Mouse (Mus musculus) thymus, adult 2 months (tissue): ENCODE results near the gene Chdh.

Source experiments
- CTCF ChIP-seq: fragments of 200-500 bp; IDR thresholded peaks from 2 replicates; pipeline ENCODE4 v1.5.1; 2012; ENCODE audit warnings: mild to moderate bottlenecking, control low read depth, low read length, moderate library complexity, borderline replicate concordance; ENCODE audit not compliant: control insufficient read depth, poor library complexity, insufficient read depth; ENCODE audit errors: extremely low read depth
- POLR2A ChIP-seq: fragments of 200-500 bp; IDR thresholded peaks from 2 replicates; pipeline ENCODE4 v1.6.1; 2012; ENCODE audit warnings: mild to moderate bottlenecking, low read length, control low read depth, moderate library complexity; ENCODE audit not compliant: control insufficient read depth, poor library complexity, insufficient read depth; ENCODE audit errors: extremely low read depth

DNA sequence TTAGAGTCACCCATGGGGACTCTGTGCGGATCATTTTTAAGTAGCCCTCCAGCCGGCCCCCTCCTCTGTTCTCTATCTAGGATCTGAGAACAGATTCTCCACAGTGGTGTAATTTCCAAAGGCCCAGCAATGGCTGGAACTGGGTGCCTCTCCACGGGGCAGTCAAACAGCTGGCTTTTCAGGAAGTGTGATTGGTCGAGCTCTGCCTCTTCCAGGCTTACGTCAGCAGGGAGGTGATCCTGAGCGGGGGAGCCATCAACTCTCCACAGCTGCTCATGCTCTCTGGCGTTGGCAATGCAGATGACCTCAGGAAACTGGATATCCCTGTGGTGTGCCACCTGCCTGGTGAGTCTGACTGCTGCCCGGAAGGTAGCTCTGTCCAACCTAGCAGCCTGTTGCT lies 24.6 kb downstream of the Chdh start:
- no peak for TF ChIP-seq CTCF
- TF ChIP-seq POLR2A = no peak
